Mouse (Mus musculus): ENCODE measurements around the gene Ptges. TPM values are rescaled to one million over a fixed set of nuclear protein-coding genes. Genes with fewer than 3 reads are reported as not detected.

Gene Ptges
- polyA plus RNA-seq, 1 experiment: 10.9 TPM

GRCm38 (mm10) chr2:30884852-30885373, 44.8 kb downstream of the Ptges start:
- Histone ChIP-seq H3K4me1 (ENCODE audit: control insufficient read depth, insufficient read depth, insufficient read length, low read length) (no peaks in the 10 kb centered on the region; the same call in 1 of the 2 replicates), H3K4me3 (ENCODE audit: low read depth, low read length) (no peak overlapping the region), H3K27ac (ENCODE audit: insufficient read depth, low read depth, low read length) (no peak overlapping the region), H3K27me3 (ENCODE audit: control insufficient read depth, insufficient read depth, low read length) (no peaks in the 10 kb centered on the region), H3K36me3 (ENCODE audit: control insufficient read depth, insufficient read depth, low read length) (no peaks in the 10 kb centered on the region)
- 96% methylated on average over 4 of the region's 4 CpGs for WGBS
- no peak for TF ChIP-seq POLR2A (IDR thresholded peaks at IDR 0.05; ENCODE audit: low read depth, low read length)
- TF ChIP-seq CTCF (IDR thresholded peaks at IDR 0.05; ENCODE audit: extremely low read depth, insufficient read length, insufficient replicate concordance, low read depth, low read length): no peak

- no peak for TF ChIP-seq CTCF (IDR thresholded peaks at IDR 0.05; ENCODE audit: extremely low read depth, insufficient read length, insufficient replicate concordance, low read depth, low read length)
- TF ChIP-seq POLR2A (IDR thresholded peaks at IDR 0.05; ENCODE audit: low read depth, low read length): no peak
- Histone ChIP-seq H3K27ac (ENCODE audit: insufficient read depth, low read depth, low read length) (no peak overlapping the region), H3K4me3 (ENCODE audit: low read depth, low read length) (no peak overlapping the region), H3K27me3 (ENCODE audit: control insufficient read depth, insufficient read depth, low read length) (no peaks in the 10 kb centered on the region), H3K36me3 (ENCODE audit: control insufficient read depth, insufficient read depth, low read length) (no peaks in the 10 kb centered on the region), H3K4me1 (ENCODE audit: control insufficient read depth, insufficient read depth, insufficient read length, low read length) (no peaks in the 10 kb centered on the region; the same call in 1 of the 2 replicates)
- 61% methylated on average over 7 of the region's 7 CpGs for WGBS
These were observed 48.4 kb downstream of the Ptges start for GRCm38 (mm10) chr2:30881215-30881614.

- Histone ChIP-seq H3K27ac (ENCODE audit: insufficient read depth, low read depth, low read length) (no peak overlapping the region), H3K4me1 (ENCODE audit: control insufficient read depth, insufficient read depth, insufficient read length, low read length) (no peaks in the 10 kb centered on the region; the same call in 1 of the 2 replicates), H3K4me3 (ENCODE audit: low read depth, low read length) (no peak overlapping the region), H3K27me3 (ENCODE audit: control insufficient read depth, insufficient read depth, low read length) (no peaks in the 10 kb centered on the region), H3K36me3 (ENCODE audit: control insufficient read depth, insufficient read depth, low read length) (no peaks in the 10 kb centered on the region)
- no peak for TF ChIP-seq CTCF (IDR thresholded peaks at IDR 0.05; ENCODE audit: extremely low read depth, insufficient read length, insufficient replicate concordance, low read depth, low read length)
- TF ChIP-seq POLR2A (IDR thresholded peaks at IDR 0.05; ENCODE audit: low read depth, low read length): no peak
- 86% methylated on average over 15 of the region's 15 CpGs for WGBS
These were observed 50.2 kb downstream of the Ptges start for GRCm38 (mm10) chr2:30879481-30879880.

- H3K36me3 ChIP-seq (ENCODE audit: control insufficient read depth, insufficient read depth, low read length): no peaks in the 10 kb centered on the region
- H3K4me1 ChIP-seq (ENCODE audit: control insufficient read depth, insufficient read depth, insufficient read length, low read length): no peaks in the 10 kb centered on the region
- no peak overlapping the region for H3K27ac ChIP-seq (ENCODE audit: insufficient read depth, low read depth, low read length)
- TF ChIP-seq CTCF (IDR thresholded peaks at IDR 0.05; ENCODE audit: extremely low read depth, insufficient read length, insufficient replicate concordance, low read depth, low read length) (no peak), POLR2A (IDR thresholded peaks at IDR 0.05; ENCODE audit: low read depth, low read length) (no peak)
- H3K4me3 ChIP-seq (ENCODE audit: low read depth, low read length): no peak overlapping the region
- WGBS: 65% methylated on average over 11 of the region's 11 CpGs
- no peaks in the 10 kb centered on the region for H3K27me3 ChIP-seq (ENCODE audit: control insufficient read depth, insufficient read depth, low read length)
These were observed 53.8 kb downstream of the Ptges start for GRCm38 (mm10) chr2:30875621-30876432.

- no peak for TF ChIP-seq CTCF (IDR thresholded peaks at IDR 0.05; ENCODE audit: extremely low read depth, insufficient read length, insufficient replicate concordance, low read depth, low read length)
- no peak for TF ChIP-seq POLR2A (IDR thresholded peaks at IDR 0.05; ENCODE audit: low read depth, low read length)
- Histone ChIP-seq H3K4me1 (ENCODE audit: control insufficient read depth, insufficient read depth, insufficient read length, low read length) (no peaks in the 10 kb centered on the region), H3K27me3 (ENCODE audit: control insufficient read depth, insufficient read depth, low read length) (no peaks in the 10 kb centered on the region), H3K4me3 (ENCODE audit: low read depth, low read length) (no peak overlapping the region), H3K36me3 (ENCODE audit: control insufficient read depth, insufficient read depth, low read length) (no peaks in the 10 kb centered on the region), H3K27ac (ENCODE audit: insufficient read depth, low read depth, low read length) (no peak overlapping the region)
- 70% methylated on average over 7 of the region's 7 CpGs for WGBS
These were observed 54.6 kb downstream of the Ptges start for GRCm38 (mm10) chr2:30875096-30875495.

- 56% methylated on average over 10 of the region's 10 CpGs for WGBS
- Histone ChIP-seq H3K27me3 (ENCODE audit: control insufficient read depth, insufficient read depth, low read length) (no peaks in the 10 kb centered on the region), H3K36me3 (ENCODE audit: control insufficient read depth, insufficient read depth, low read length) (no peaks in the 10 kb centered on the region), H3K4me1 (ENCODE audit: control insufficient read depth, insufficient read depth, insufficient read length, low read length) (no peaks in the 10 kb centered on the region), H3K4me3 (ENCODE audit: low read depth, low read length) (no peak overlapping the region), H3K27ac (ENCODE audit: insufficient read depth, low read depth, low read length) (no peak overlapping the region)
- TF ChIP-seq POLR2A (IDR thresholded peaks at IDR 0.05; ENCODE audit: low read depth, low read length) (no peak), CTCF (IDR thresholded peaks at IDR 0.05; ENCODE audit: extremely low read depth, insufficient read length, insufficient replicate concordance, low read depth, low read length) (no peak)
These were observed 55.2 kb downstream of the Ptges start for GRCm38 (mm10) chr2:30874445-30874844.

GRCm38 (mm10) chr2:30872669-30873068, 57.0 kb downstream of the Ptges start:
- H3K36me3 ChIP-seq (ENCODE audit: control insufficient read depth, insufficient read depth, low read length): no peaks in the 10 kb centered on the region
- 80% methylated on average over 6 of the region's 6 CpGs for WGBS

More at GRCm38 (mm10) chr2:30872669-30873068, 57.0 kb downstream of the Ptges start:
- no peaks in the 10 kb centered on the region for H3K27me3 ChIP-seq (ENCODE audit: control insufficient read depth, insufficient read depth, low read length)
- TF ChIP-seq POLR2A (IDR thresholded peaks at IDR 0.05; ENCODE audit: low read depth, low read length) (no peak), CTCF (IDR thresholded peaks at IDR 0.05; ENCODE audit: extremely low read depth, insufficient read length, insufficient replicate concordance, low read depth, low read length) (no peak)
- no peak overlapping the region for H3K27ac ChIP-seq (ENCODE audit: insufficient read depth, low read depth, low read length)
- no peaks in the 10 kb centered on the region for H3K4me1 ChIP-seq (ENCODE audit: control insufficient read depth, insufficient read depth, insufficient read length, low read length)
- H3K4me3 ChIP-seq (ENCODE audit: low read depth, low read length): no peak overlapping the region

All from small intestine, adult 2 months (tissue).